Mouse (Mus musculus) stomach, embryonic 16.5 days (tissue): ENCODE results near the gene Nt5c3. TPM values are rescaled to one million over a fixed set of nuclear protein-coding genes. Genes with fewer than 3 reads are reported as not detected.
A peak's percentile ranks its signal among the peaks of the same experiment; 100 is the strongest.

Experiments used
- ATAC-seq: fragments of 200-750 bp; cut with Nextera tagmentation; 2 replicates; pipeline ENCODE4 v1.8.0; 2017; ENCODE audit warnings: moderate number of reproducible peaks, moderate TSS enrichment; ENCODE audit not compliant: insufficient read depth, low FRiP score
- H3K27ac ChIP-seq: fragments of 300-500 bp; sonication (generic); 2 replicates; pipeline ENCODE4 v1.5.1; 2014; ENCODE audit warnings: low read length
- H3K27me3 ChIP-seq: fragments of 300-500 bp; sonication (generic); 2 replicates; pipeline ENCODE4 v1.6.1; 2014; ENCODE audit warnings: low read length, control low read depth, mixed read lengths; ENCODE audit not compliant: control insufficient read depth, insufficient read depth
- H3K36me3 ChIP-seq: fragments of 300-500 bp; sonication (generic); 2 replicates; pipeline ENCODE4 v1.6.1; 2014; ENCODE audit warnings: low read length; ENCODE audit not compliant: control insufficient read depth, insufficient read depth
- H3K4me1 ChIP-seq: fragments of 300-500 bp; sonication (generic); 2 replicates; pipeline ENCODE4 v1.6.1; 2014; ENCODE audit warnings: low read length, control low read depth, mixed read lengths; ENCODE audit not compliant: control insufficient read depth, insufficient read depth
- H3K4me2 ChIP-seq: fragments of 300-500 bp; sonication (generic); 2 replicates; pipeline ENCODE4 v1.6.1; 2014; ENCODE audit warnings: low read depth, low read length, mixed read lengths
- H3K4me3 ChIP-seq: fragments of 300-500 bp; sonication (generic); replicated peaks from 2 replicates; pipeline ENCODE4 v1.5.1; 2014; ENCODE audit warnings: mild to moderate bottlenecking, low read length
- H3K9ac ChIP-seq: fragments of 300-500 bp; sonication (generic); 2 replicates; pipeline ENCODE4 v1.6.1; 2014; ENCODE audit warnings: low read length
- H3K9me3 ChIP-seq: fragments of 300-500 bp; sonication (generic); replicated peaks from 2 replicates; pipeline ENCODE4 v1.6.1; 2016; ENCODE audit warnings: low read length, control low read depth; ENCODE audit not compliant: control insufficient read depth
- WGBS: fragments of 180-500 bp; shearing (Covaris S2); extraction: QIAGEN DNeasy Blood & Tissue Kit; methylation state at CpG from one replicate; pipeline ENCODE4 v1.1.7; 2014; 5-methylcytosine and 5-hydroxymethylcytosine counted together
- polyA plus RNA-seq: library from polyadenylated mRNA; unstranded; fragments of >200 nt; fragmentation: Nextera tagmentation; extraction: Ambion mirVana; gene quantifications from 2 replicates; pipeline ENCODE4 v1.2.1, GENCODE M21; 2015

Nt5c3 gene
- polyA plus RNA-seq, 1 experiment from 2014 or later, result 77.4 TPM

DNA sequence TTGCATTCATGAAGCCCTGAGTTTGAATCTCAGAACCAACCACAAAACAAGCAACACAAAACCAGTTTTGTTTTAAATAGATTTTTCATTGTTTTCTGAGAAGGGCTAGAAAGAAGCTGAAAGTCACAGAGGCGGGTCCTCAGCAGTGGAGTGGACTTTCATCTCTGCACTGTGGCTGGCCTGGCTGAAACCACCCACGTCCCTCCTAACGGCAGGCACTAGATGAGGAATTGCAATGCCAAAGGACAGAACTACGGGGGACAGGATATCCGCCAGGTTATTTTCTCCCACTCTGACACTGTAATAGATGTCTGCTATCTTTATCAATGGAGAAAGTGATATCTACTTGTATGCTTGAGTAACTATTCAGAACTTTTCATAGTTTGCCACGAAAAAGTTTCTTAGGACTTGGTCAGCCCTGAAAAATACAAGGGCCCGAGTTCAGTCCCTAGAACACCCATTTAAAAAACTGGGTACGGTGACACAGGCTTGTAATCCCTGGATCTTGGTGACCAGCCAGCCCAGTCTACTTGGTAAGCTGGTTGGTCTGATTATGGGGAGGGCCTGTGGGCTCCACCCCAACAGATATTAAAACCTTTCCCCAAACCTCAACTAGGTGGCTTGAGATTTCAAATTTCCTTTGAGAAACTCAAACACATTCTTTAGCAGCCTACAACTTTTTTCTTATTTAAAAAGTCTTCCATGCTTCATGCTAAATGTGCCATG lies 17.4 kb downstream of the Nt5c3 start:
- no peak for ATAC-seq
- Histone ChIP-seq H3K9me3 (no peaks in the 10 kb centered on the region), H3K27ac (no peak overlapping the region), H3K36me3 (no peaks in the 10 kb centered on the region), H3K9ac (no peak overlapping the region), H3K4me1 (peaks cover 27% of the 10 kb centered on the region), H3K4me3 (no peak overlapping the region), H3K4me2 (no peak overlapping the region), H3K27me3 (no peaks in the 10 kb centered on the region)
- 74% methylated on average over 8 of the region's 8 CpGs for WGBS

DNA sequence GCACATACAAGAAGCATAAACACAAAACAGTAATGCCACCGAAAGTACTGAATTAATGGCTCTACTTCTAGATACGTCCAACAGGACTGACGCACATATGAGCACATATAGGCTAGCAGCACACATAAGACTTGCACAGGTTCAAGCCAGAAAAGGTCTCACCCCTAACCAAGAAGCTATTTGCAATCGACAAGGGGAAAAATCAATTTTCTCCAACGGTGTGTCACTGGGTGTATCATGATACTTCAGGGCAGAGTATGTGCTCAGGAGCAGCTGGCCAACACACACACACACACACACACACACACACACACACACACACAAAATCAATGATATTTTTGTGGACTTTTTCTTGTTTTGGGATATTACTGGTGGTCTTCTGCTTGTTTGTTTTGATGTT lies 18.2 kb downstream of the Nt5c3 start:
- WGBS, result 75% methylated on average over 5 of the region's 5 CpGs
- ATAC-seq, result no peak
- H3K4me2 ChIP-seq, result no peak overlapping the region
- H3K27ac ChIP-seq, result no peak overlapping the region
- no peaks in the 10 kb centered on the region for H3K27me3 ChIP-seq
- H3K36me3 ChIP-seq, result no peaks in the 10 kb centered on the region
- no peaks in the 10 kb centered on the region for H3K9me3 ChIP-seq
- peaks cover 30% of the 10 kb centered on the region for H3K4me1 ChIP-seq
- no peak overlapping the region for H3K9ac ChIP-seq
- no peak overlapping the region for H3K4me3 ChIP-seq

DNA sequence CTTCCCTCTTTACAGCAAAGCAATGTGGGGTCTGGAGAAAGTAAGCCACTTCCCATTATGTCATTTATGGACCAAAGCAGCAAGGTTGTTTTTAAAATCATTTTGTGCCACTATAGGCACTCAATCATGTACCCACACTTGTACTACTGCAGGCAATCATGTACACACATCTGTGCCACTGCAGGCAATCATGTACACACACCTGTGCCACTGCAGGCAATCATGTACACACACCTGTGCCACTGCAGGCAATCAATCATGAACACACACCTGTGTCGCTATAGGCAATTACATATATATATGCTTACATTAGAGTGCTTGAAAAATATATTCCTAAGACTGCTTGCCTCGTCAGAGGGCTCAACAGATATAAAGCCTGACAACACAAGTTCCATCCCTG lies 18.8 kb downstream of the Nt5c3 start:
- no peak overlapping the region for H3K4me2 ChIP-seq
- WGBS, result 55% methylated on average over 2 of the region's 2 CpGs
- no peaks in the 10 kb centered on the region for H3K36me3 ChIP-seq
- no peak overlapping the region for H3K9ac ChIP-seq
- peak overlapping the region; percentile 57; the same call in 1 of the 2 replicates for H3K27ac ChIP-seq
- no peak for ATAC-seq
- peaks cover 30% of the 10 kb centered on the region for H3K4me1 ChIP-seq
- no peak overlapping the region for H3K4me3 ChIP-seq
- H3K9me3 ChIP-seq, result no peaks in the 10 kb centered on the region
- no peaks in the 10 kb centered on the region for H3K27me3 ChIP-seq

DNA sequence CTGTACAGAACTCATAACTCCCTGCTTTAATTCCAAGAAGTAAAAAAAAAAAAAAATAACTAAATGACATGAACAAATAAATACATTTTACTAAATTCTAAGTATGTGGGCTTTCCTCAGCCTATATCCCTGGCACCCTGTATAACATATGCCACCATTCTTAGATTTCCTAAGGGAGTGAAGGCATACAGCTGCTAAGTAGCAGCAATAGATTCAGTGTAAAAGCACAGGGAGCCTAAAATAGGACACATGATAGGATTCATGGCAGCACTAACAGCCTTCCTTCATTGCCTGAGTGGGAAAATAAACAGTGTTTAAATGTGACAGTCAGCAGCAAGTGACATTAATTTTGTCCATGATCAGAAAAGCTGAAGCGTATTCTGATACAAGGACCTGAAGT lies 19.4 kb downstream of the Nt5c3 start:
- Histone ChIP-seq H3K36me3 (no peaks in the 10 kb centered on the region), H3K27ac (peak overlapping the region; percentile 76; the same call in 1 of the 2 replicates), H3K4me1 (peaks cover 30% of the 10 kb centered on the region), H3K9me3 (no peaks in the 10 kb centered on the region), H3K4me2 (no peak overlapping the region), H3K27me3 (no peaks in the 10 kb centered on the region), H3K4me3 (no peak overlapping the region), H3K9ac (no peak overlapping the region)
- WGBS, result 73% methylated on average over 1 of the region's 1 CpGs
- no peak for ATAC-seq

DNA sequence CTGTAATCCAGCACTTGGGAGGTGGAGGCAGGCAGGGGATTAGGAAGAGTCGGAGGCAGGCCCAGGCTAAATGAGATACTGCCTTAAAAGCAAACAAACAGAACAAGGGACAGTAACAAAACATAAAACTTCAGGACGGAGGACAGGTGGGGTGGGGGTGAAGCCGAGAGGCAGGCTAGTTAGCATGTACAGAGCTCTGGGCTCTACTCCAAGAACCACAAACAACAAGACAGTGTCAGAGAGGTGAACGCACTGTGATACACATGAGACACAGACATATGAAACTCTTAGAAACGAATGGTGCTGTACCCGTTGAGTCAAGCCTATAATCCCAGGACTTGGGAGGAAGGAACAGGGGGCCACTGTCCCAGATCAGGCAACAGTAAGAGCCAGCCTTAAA lies 19.9 kb downstream of the Nt5c3 start:
- Histone ChIP-seq H3K27ac (peak overlapping the region; percentile 76), H3K9me3 (no peaks in the 10 kb centered on the region), H3K4me1 (peaks cover 30% of the 10 kb centered on the region), H3K4me2 (no peak overlapping the region), H3K27me3 (no peaks in the 10 kb centered on the region), H3K36me3 (no peaks in the 10 kb centered on the region), H3K9ac (peak overlapping the region; percentile 12; the same call in 1 of the 2 replicates), H3K4me3 (no peak overlapping the region)
- no peak for ATAC-seq
- WGBS, result 21% methylated on average over 6 of the region's 6 CpGs

DNA sequence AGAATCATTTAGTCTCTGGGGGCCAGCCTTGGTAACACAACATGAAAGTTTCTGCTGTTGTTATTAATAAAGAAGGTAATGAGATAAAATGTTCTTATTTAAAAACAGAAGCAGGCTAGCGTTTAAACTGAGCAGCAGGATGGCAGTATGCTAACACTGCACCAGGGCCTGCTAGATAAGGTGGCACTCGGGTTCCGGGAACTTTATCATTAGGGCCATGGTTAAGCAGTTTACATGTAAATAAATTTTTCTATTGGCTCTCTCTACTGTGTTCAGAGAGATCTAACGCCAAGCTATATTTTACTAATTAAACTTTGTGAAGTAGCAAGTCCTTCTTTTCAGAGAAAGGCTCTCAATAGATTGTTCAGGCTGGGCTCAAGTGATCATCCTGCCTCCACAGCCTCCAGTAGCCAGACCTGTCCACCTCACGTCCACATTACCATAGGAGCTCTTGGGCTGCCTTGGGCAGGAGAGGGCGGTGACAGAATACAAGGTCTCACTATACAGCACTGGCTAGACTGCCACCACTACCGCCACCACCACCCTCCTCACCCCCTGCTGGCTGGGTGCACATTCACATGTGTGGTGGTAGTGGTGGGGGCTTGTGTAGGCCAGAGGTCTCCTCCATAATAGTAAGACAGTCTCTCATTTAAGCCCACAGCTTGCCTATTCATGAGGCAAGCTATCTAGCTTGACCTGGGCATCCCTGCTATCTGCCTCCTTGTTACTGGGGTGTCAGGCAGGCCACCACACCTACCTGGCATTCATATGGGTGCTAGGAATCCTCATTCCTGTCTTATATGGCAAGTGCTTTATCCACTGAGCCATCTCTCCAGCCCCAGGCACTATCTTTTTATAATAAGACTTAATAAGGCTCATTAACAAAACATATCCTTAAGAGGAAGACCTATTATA lies 20.9 kb downstream of the Nt5c3 start:
- WGBS, result 66% methylated on average over 7 of the region's 7 CpGs
- no peak for ATAC-seq
- Histone ChIP-seq H3K9ac (no peak overlapping the region), H3K9me3 (no peaks in the 10 kb centered on the region), H3K27ac (peak overlapping the region; percentile 89), H3K27me3 (no peaks in the 10 kb centered on the region), H3K36me3 (no peaks in the 10 kb centered on the region), H3K4me1 (peaks cover 30% of the 10 kb centered on the region), H3K4me3 (no peak overlapping the region), H3K4me2 (no peak overlapping the region)

DNA sequence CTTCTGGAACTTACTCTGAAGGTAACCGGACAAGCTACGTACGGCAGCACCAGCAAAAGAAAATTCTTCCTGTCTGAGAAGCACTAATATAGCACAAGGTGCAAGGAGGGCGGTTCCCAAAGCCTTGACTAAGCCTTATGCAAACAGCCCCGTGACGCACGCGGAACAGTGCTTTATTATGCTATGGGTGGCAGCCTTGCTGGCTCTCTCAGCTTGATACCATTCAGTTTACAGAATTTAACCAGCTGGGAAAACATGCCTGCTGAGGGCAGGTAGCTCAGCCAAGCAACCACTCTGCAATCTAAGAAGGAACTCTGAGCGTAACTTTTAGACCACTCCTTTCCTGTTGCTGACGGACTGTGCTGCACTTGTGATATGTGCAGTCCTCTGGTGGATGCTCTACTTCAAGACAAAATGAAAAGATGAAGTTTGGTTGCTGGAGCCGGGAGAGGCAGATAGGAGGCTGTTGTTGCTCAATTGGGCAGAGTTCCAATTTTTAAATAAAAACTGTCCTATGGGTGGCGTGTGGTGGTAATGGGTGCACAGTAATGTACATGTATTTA lies 21.8 kb downstream of the Nt5c3 start:
- Histone ChIP-seq H3K27me3 (no peaks in the 10 kb centered on the region), H3K4me3 (peak overlapping the region; percentile 27), H3K4me1 (peaks cover 30% of the 10 kb centered on the region), H3K9ac (0 out of 2 replicates have a peak overlapping the region, but pooled peaks have one; percentile 26), H3K4me2 (peak overlapping the region; percentile 47), H3K9me3 (no peaks in the 10 kb centered on the region), H3K36me3 (no peaks in the 10 kb centered on the region), H3K27ac (peak overlapping the region; percentile 89)
- peak; percentile 96 for ATAC-seq
- 27% methylated on average over 12 of the region's 12 CpGs for WGBS

DNA sequence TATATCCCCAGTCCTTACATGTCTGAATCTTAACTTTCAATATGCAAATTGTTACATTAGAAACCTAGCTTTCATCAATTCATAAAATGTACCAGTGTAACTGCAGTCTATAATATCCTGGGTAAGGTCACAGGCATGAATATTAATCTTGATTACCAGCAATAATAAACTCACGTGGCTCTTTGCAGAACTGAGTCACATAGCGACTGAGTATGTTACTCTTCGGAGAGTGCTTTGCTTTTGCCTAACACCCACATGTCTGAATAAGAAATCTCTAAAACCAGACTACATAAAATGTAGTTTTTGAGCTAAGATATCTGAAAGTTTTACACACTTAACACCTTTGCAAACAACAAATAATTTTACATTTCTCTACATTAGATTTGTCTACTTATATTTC lies 22.4 kb downstream of the Nt5c3 start:
- peak overlapping the region; percentile 48 for H3K4me2 ChIP-seq
- H3K36me3 ChIP-seq, result no peaks in the 10 kb centered on the region
- H3K9me3 ChIP-seq, result no peaks in the 10 kb centered on the region
- 43% methylated on average over 3 of the region's 3 CpGs for WGBS
- no peaks in the 10 kb centered on the region for H3K27me3 ChIP-seq
- no peak overlapping the region for H3K9ac ChIP-seq
- 0 out of 2 replicates have a peak overlapping the region, but pooled peaks have one; percentile 89 for H3K27ac ChIP-seq
- peak overlapping the region; percentile 27 for H3K4me3 ChIP-seq
- peaks cover 30% of the 10 kb centered on the region for H3K4me1 ChIP-seq
- no peak for ATAC-seq

DNA sequence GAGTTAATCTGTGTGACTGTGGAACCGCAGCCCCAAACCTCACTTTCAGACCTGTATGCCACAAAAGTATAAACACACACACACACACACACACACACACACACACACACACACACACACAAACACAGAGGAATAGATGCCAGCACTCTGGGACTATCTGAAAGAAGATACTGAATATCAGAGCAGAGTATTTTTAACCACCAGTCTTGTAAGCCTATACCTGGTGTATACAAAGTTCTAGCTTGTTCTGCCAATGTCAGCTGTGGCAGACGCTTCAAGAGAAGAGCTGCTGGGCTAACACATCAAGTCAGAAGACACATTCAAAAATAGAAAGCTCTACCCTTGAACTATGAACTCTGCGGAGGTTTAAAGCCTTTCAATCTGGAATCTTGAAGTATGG lies 24.1 kb downstream of the Nt5c3 start:
- Histone ChIP-seq H3K4me3 (no peak overlapping the region), H3K27ac (no peak overlapping the region), H3K9me3 (no peaks in the 10 kb centered on the region), H3K9ac (no peak overlapping the region; the same call in 1 of the 2 replicates), H3K36me3 (no peaks in the 10 kb centered on the region), H3K4me2 (peak overlapping the region; percentile 24), H3K4me1 (peaks cover 27% of the 10 kb centered on the region), H3K27me3 (no peaks in the 10 kb centered on the region)
- no peak for ATAC-seq
- WGBS, result 62% methylated on average over 3 of the region's 3 CpGs
